Mouse (Mus musculus) layer of hippocampus, adult 9-11 months (tissue): ENCODE results near the gene Otud6a.
"Not testable (repeated sequence)": the region's sequence is repeated elsewhere in the genome, so short reads cannot be mapped to it uniquely, and the experiment has no call there.

Experiments
- DNase-seq: peaks from one replicate; pipeline ENCODE4 v3.0.0; 2022

Otud6a gene

DNA sequence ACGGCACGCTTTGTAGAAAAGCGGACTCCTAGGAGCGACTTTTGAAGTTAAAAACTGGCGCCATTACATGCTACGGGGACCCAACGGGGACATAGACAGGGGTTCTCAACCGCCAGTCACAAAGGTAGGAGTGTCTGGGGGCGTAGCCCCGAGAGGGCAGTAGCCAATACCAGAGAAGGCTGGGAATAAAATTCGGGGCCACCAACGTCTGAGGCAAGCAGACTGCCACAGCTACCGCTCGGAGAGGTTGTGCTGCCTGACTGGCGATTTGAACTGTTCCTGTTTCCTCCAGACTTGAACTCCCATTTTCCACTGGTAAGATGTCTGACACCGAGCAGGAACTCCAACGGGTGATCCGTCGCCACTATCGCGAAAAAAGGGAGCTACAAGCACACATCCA is at the start of gene Otud6a:
Gene Otud6a, plus strand, starts transcription at position 321 of the 400 bp plus-strand sequence.
- no peak for DNase-seq

DNA sequence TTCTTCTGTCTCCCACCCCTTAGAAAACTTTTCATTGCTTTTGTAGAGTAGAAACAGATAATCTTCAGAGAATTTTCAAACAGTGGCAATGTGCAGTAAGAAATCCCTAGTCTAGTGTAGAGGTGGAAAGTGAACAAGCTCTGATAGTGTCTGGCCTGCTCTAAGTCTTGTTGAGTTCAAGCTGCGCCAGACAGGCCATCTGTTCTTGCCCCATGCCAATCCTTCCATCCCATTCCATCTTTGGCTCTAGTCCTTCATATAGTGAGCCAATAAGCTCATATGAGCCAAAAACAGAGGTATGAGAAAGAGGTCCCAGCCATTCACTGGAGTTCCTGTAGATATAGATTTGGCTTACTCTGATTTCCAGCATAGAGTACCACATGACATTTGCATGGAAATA is 38.9 kb upstream of the Otud6a start:
- DNase-seq: no peak

- no peak for DNase-seq
Observed at GRCm38 (mm10) chrX:100392304-100392703, 36.5 kb upstream of the Otud6a start.

DNA sequence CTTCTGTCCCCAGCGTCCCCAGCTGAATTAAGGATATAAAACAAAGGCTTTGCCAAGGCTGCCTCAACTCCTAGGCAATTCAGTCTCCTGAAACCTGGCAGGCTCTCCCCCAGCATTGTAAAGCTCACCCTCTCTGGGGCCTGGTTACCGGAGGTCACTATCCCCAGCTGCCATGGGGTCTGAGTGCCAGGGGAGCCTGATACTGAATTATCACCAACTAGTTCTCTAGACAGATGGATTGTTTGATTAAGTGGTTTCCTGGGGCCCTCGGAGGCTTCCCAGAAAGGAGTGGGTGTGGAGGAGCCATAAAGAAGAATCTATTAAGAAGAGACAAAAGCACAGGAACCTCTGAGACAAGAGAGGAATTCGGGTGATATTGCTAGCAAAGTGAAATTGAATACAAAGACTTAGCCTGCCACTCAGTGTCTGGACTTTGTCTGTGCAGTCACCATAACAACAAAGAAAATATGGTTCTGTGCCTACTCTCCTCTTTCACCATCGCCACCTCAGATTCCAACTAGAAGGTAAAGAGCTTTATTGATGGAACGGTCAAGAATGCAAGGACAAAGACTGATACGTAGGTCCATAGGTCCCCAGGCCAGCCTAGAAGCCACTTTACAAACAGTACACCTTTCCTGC is 34.5 kb upstream of the Otud6a start:
- DNase-seq: no peak

DNA sequence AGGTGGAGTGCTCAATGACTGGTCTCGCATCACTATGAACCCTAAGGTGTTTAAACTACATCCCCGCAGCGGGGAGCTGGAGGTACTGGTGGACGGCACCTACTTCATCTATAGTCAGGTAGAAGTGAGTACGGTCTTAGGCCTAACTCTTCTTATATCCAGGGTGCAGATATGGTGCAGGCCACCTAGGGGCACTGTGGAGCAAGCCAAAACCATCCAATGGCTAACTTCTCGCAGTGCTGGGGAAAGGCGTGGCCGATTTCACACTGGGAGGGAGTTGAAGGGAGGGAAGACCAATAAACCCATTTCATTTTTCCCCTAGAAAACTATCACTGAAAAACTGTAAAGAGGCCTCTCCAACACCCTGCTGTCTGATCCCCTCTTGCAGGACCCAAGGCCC is 33.8 kb upstream of the Otud6a start:
- no peak for DNase-seq

- no peak for DNase-seq
Observed at GRCm38 (mm10) chrX:100400900-100401299, 27.9 kb upstream of the Otud6a start.

GRCm38 (mm10) chrX:100401657-100402056 is 27.2 kb upstream of the Otud6a start:
- no peak for DNase-seq

DNA sequence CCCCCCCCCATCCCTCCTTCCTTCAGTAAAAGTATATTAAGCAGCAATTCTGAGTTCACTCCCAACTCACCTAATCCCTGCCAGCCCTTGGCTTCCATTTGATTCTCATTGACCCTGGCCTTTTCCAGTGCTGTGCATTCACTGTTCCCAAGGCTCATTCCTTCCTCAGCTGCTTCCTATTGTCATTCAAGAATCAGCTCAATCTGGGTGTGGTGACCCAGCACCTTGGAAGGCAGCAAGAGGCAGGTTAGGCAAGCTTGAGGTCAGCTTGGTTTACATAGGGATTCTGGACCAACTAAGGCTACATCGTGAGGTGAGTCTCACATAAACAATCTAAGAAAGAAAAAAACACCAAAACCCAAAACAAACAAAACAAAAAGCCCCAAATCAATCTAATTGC is 19.6 kb upstream of the Otud6a start:
- no peak for DNase-seq

- DNase-seq: no peak
Observed at GRCm38 (mm10) chrX:100432311-100432710, 3.5 kb downstream of the Otud6a start.

- DNase-seq: not testable (repeated sequence)
Observed at GRCm38 (mm10) chrX:100442617-100443016, 13.8 kb downstream of the Otud6a start, which contains the start of gene Awat2. Gene Awat2 (minus strand): TSS chrX:100442717.

- DNase-seq: no peak
Observed at GRCm38 (mm10) chrX:100443532-100443931, 14.7 kb downstream of the Otud6a start.

DNA sequence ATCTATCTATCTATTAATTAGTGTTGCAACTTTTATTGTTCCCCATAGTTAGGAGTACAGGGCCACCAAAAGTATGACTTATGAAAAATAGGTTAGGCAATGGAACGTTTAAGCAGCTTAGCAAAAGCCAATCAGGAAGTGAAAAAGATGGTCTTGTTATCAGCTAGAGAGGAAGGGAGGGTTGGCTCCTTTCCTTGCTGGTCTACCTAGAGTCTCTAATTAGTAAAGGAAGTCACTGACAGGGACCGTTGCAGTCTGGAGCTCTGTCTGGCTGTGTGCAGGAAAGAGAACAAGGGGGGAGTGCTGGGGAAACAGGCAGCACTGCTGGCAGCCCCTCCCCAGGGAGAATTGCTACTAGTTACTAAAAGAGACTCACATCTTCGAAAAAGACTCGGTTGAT is 39.2 kb downstream of the Otud6a start:
- DNase-seq: no peak

DNA sequence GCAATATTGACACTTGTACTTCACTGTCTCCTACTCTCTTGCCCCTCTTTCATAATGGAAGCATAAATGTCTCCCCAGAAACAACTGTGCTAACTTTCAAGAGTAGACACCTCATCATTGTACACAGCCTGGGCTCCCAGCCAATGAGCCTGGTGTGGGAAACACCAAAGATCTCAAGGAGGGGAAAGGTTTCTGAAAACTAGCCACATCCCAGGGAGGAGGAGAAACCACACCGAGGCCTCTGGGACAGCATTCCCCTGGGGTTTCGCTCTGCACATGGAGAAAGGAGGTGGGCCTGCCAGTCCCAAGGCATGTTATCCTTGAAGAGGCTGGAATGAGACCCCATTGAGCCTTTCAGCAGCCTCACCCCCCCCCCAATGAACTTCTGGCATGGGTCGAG is 41.3 kb downstream of the Otud6a start:
- no peak for DNase-seq

DNA sequence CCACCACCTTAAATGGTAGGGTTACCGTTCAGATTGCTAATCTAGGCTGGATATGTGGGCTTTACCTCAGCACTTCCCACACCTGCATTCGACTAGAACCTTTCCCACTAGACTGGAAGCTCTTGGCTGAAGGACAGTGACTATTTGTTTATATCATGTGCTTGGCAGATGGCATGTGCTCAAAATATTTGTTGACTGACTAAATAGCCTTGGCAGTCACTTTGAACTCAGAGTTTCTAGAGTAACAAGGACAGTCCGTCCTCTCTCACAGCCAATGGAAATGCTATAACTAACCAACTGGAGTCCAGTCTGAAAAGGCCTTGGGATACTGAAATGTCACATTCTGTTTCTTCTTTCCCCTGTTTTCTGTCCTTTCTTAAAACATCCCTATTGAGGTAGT is 42.7 kb downstream of the Otud6a start:
- no peak for DNase-seq

DNA sequence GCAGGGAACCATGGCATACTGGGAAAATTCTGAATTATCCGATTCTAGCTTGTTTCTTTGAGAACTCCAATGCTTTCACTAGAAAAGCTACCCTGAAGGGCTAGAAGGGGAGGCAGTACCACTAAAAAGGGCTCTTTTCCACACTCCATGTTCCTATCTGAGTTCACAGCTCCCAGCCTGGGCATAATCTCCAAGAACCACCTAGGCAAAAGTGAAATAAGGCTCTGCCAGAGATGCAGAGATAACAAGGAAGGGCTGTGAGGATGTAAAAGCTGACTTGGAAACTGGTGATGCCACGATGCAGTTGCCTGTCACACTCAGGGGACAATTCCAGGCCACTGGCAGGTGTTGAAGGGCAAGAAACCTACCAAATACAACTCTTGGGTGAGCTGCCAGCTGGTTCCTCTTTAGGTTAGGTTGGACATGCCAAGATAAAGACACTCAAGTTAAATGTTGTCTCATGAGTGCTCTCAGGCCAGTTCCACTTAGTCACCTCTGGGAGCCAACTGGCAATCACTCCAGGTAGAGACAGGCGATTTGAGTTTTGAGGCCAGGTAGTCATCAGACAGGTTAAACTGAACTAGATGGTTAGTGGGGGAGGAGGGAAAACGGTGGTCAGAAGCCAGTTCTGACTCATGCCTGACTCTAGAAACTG is 46.9 kb downstream of the Otud6a start:
- no peak for DNase-seq
